Mouse (Mus musculus) CH12.LX (cell line): ENCODE data around the gene Tex37.

Experiments used
- CHD2 ChIP-seq: IDR thresholded peaks from 2 replicates; pipeline ENCODE4 v1.6.1; 2011; ENCODE audit warnings: low read length, improper control_type of control experiment
- CTCF ChIP-seq, 2 experiments: IDR thresholded peaks in 1 of 2; conservative IDR thresholded peaks in 1 of 2; 2 replicates each; pipeline ENCODE4 v1.5.1; 2011 to 2012; ENCODE audit warnings: low read depth in 2 of 2, low read length in 2 of 2, improper control_type of control experiment in 1 of 2, inconsistent platforms in 1 of 2, mild to moderate bottlenecking in 1 of 2, moderate library complexity in 1 of 2
- E2F4 ChIP-seq: IDR thresholded peaks from 2 replicates; pipeline ENCODE4 v1.6.1; 2011; ENCODE audit warnings: low read depth, low read length, improper control_type of control experiment; ENCODE audit not compliant: insufficient replicate concordance
- HCFC1 ChIP-seq: IDR thresholded peaks from 2 replicates; pipeline ENCODE4 v1.6.1; 2012; ENCODE audit warnings: low read depth, mild to moderate bottlenecking, inconsistent platforms, low read length, improper control_type of control experiment
- JUND ChIP-seq: conservative IDR thresholded peaks from 2 replicates; pipeline ENCODE4 v1.6.1; 2011; ENCODE audit warnings: low read depth, low read length, improper control_type of control experiment
- MAX ChIP-seq: IDR thresholded peaks from 2 replicates; pipeline ENCODE4 v1.6.1; 2011; ENCODE audit warnings: low read length, improper control_type of control experiment
- MYC ChIP-seq: IDR thresholded peaks from 2 replicates; pipeline ENCODE4 v1.6.1; 2011; ENCODE audit warnings: low read depth, mild to moderate bottlenecking, improper control_type of control experiment, low read length
- POLR2A ChIP-seq: IDR thresholded peaks from 2 replicates; pipeline ENCODE4 v1.6.1; 2011; ENCODE audit warnings: low read depth, mild to moderate bottlenecking, improper control_type of control experiment, low read length
- POLR2AphosphoS2 ChIP-seq: IDR thresholded peaks from 2 replicates; pipeline ENCODE4 v1.6.1; 2011; ENCODE audit warnings: low read depth, low read length, improper control_type of control experiment
- RCOR1 ChIP-seq: conservative IDR thresholded peaks from 2 replicates; pipeline ENCODE4 v1.6.1; 2012; ENCODE audit warnings: low read depth, mild to moderate bottlenecking, inconsistent platforms, low read length, improper control_type of control experiment
- UBTF ChIP-seq: IDR thresholded peaks from 2 replicates; pipeline ENCODE4 v1.6.1; 2012; ENCODE audit warnings: low read depth, mild to moderate bottlenecking, inconsistent platforms, low read length, improper control_type of control experiment, moderate library complexity
- ZMIZ1 ChIP-seq: IDR thresholded peaks from 2 replicates; pipeline ENCODE4 v1.6.1; 2012; ENCODE audit warnings: low read depth, mild to moderate bottlenecking, inconsistent platforms, low read length, improper control_type of control experiment
- ZNF384 ChIP-seq: IDR thresholded peaks from 2 replicates; pipeline ENCODE4 v1.6.1; 2012; ENCODE audit warnings: low read depth, low read length, improper control_type of control experiment, inconsistent platforms

DNA sequence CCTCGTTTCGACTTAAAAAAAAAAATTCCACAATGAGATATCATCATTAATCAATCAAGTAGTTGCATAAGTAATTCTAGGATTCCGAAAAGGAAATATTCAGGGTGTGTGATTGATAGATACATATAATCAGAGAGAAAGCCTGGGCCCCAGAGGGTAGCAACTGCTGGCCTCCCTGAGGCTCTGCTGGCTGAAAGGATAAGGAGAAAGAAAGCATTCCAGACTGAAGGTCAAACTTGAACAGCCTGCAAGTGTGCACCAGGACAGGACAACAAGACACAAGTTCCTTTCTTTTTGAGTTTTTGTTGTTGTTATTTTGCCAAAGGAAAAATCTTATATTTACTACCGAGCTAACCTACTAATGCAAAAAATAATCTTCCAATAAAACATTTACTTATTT, 49.6 kb upstream of the Tex37 start:
- TF ChIP-seq CTCF (conservative IDR thresholded peaks at IDR 0.05 in 1 of 2, IDR thresholded peaks at IDR 0.05 in 1 of 2; ENCODE audit: low read depth in 2 of 2, low read length in 2 of 2) (no peak), ZMIZ1 (no peak), ZNF384 (no peak), HCFC1 (no peak), E2F4 (no peak), MAX (no peak), POLR2A (no peak), UBTF (no peak), POLR2AphosphoS2 (no peak), RCOR1 (no peak), JUND (no peak), MYC (no peak), CHD2 (no peak)
